Mouse (Mus musculus) liver, postnatal 0 days (tissue): ENCODE results near the gene Tmem63a.

ENCODE experiments used
- CTCF ChIP-seq: sonication (generic); IDR thresholded peaks from 2 replicates; pipeline ENCODE4 v1.5.1; 2016; ENCODE audit warnings: antibody characterized with exemption, low read depth
- EP300 ChIP-seq: IDR thresholded peaks from 2 replicates; pipeline ENCODE4 v1.6.1; 2016; ENCODE audit warnings: antibody characterized with exemption, low read depth, mild to moderate bottlenecking

DNA sequence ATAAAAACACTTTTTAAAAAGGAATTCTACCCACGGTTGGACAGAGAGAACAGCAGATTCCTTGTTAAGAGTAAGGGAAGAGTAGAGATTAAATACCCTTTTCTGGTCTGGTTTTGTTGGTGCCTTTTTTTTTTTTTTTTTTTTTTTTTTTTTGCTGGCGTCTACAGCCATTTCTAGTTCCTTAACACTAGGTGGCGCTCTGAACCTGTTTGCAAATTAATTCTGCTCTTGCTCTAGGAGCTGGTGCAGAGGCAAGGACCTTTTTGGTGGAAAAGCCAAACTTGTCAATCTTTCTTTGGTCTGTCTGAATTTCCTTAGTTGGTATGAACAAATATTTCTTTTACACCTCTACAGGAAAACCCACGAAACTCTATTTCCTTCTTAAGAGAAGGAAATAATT is 41.0 kb upstream of the Tmem63a start:
- TF ChIP-seq CTCF (peak; percentile 87), EP300 (no peak)
